Mouse (Mus musculus) embryonic facial prominence, embryonic 11.5 days (tissue): ENCODE data around the gene Acad10. TPM values are rescaled to one million over a fixed set of nuclear protein-coding genes. Genes with fewer than 3 reads are reported as not detected.
"Not testable (repeated sequence)": the region's sequence is repeated elsewhere in the genome, so short reads cannot be mapped to it uniquely, and the experiment has no call there.

Experiments used
- ATAC-seq: fragments of 200-750 bp; cut with Nextera tagmentation; replicated peaks from 2 replicates; pipeline ENCODE4 v1.8.0; 2017; ENCODE audit warnings: low read depth; ENCODE audit not compliant: insufficient number of reproducible peaks, low FRiP score, low TSS enrichment
- DNase-seq: peaks from one replicate; pipeline ENCODE4 v3.0.0-alpha.2; 2015; ENCODE audit warnings: low spot score
- H3K27ac ChIP-seq: fragments of 300-500 bp; sonication (generic); replicated peaks from 2 replicates; pipeline ENCODE4 v1.5.1; 2014; ENCODE audit warnings: mild to moderate bottlenecking, low read depth, low read length, control low read depth
- H3K27me3 ChIP-seq: fragments of 300-500 bp; sonication (generic); 2 replicates; pipeline ENCODE4 v1.6.1; 2014; ENCODE audit warnings: mild to moderate bottlenecking, low read length, moderate library complexity, mixed read lengths; ENCODE audit not compliant: control insufficient read depth, insufficient read depth
- H3K36me3 ChIP-seq: fragments of 300-500 bp; sonication (generic); replicated peaks from 2 replicates; pipeline ENCODE4 v1.6.1; 2014; ENCODE audit warnings: low read depth, mild to moderate bottlenecking, low read length, moderate library complexity, mixed read lengths; ENCODE audit not compliant: control insufficient read depth, insufficient read depth
- H3K4me1 ChIP-seq: fragments of 300-500 bp; sonication (generic); 2 replicates; pipeline ENCODE4 v1.6.1; 2014; ENCODE audit warnings: low read length, mixed read lengths; ENCODE audit not compliant: control insufficient read depth, insufficient read depth
- H3K4me2 ChIP-seq: fragments of 300-500 bp; sonication (generic); 2 replicates; pipeline ENCODE4 v1.6.1; 2014; ENCODE audit warnings: low read depth, mild to moderate bottlenecking, control low read depth, low read length, moderate library complexity
- H3K4me3 ChIP-seq: fragments of 300-500 bp; sonication (generic); 2 replicates; pipeline ENCODE4 v1.5.1; 2014; ENCODE audit warnings: low read depth, low read length, control low read depth
- H3K9ac ChIP-seq: fragments of 300-500 bp; sonication (generic); replicated peaks from 2 replicates; pipeline ENCODE4 v1.6.1; 2014; ENCODE audit warnings: mild to moderate bottlenecking, control low read depth, low read length
- H3K9me3 ChIP-seq: fragments of 300-500 bp; sonication (generic); replicated peaks from 2 replicates; pipeline ENCODE4 v1.6.1; 2016; ENCODE audit warnings: mild to moderate bottlenecking, low read length, inconsistent platforms, mixed read lengths; ENCODE audit not compliant: control insufficient read depth
- WGBS: fragments of 180-500 bp; shearing (Covaris S2); extraction: QIAGEN DNeasy Blood & Tissue Kit; methylation state at CpG from one replicate; pipeline ENCODE4 v1.1.7; 2014; 5-methylcytosine and 5-hydroxymethylcytosine counted together
- polyA plus RNA-seq: library from polyadenylated mRNA; unstranded; fragments of >200 nt; fragmentation: Nextera tagmentation; extraction: Ambion mirVana; gene quantifications from 2 replicates; pipeline ENCODE4 v1.2.1, GENCODE M21; 2014

Acad10 gene
- polyA plus RNA-seq, 1 experiment from 2014 or later = 1.2 TPM

- Histone ChIP-seq H3K4me1 (no peaks in the 10 kb centered on the region), H3K4me3 (no peak overlapping the region), H3K4me2 (no peak overlapping the region), H3K27ac (no peak overlapping the region), H3K9ac (no peak overlapping the region), H3K9me3 (no peaks in the 10 kb centered on the region), H3K36me3 (no peaks in the 10 kb centered on the region), H3K27me3 (no peaks in the 10 kb centered on the region)
- 75% methylated on average over 4 of the region's 4 CpGs for WGBS
- DNase-seq (no peak), ATAC-seq (no peak)
Measured at GRCm38 (mm10) chr5:121692897-121693296, 32.6 kb upstream of the Acad10 start.

GRCm38 (mm10) chr5:121691436-121691835 lies 31.1 kb upstream of the Acad10 start:
- not testable (repeated sequence) for H3K4me2 ChIP-seq, H3K4me3 ChIP-seq, H3K9me3 ChIP-seq, DNase-seq, H3K27me3 ChIP-seq, ATAC-seq, H3K36me3 ChIP-seq, H3K9ac ChIP-seq, H3K4me1 ChIP-seq, H3K27ac ChIP-seq
- 90% methylated on average over 7 of the region's 7 CpGs for WGBS

- Histone ChIP-seq H3K36me3 (no peaks in the 10 kb centered on the region), H3K27ac (no peak overlapping the region), H3K4me1 (no peaks in the 10 kb centered on the region), H3K27me3 (no peaks in the 10 kb centered on the region), H3K4me3 (no peak overlapping the region), H3K9ac (no peak overlapping the region), H3K4me2 (no peak overlapping the region), H3K9me3 (no peaks in the 10 kb centered on the region)
- DNase-seq (no peak), ATAC-seq (no peak)
- 84% methylated on average over 7 of the region's 7 CpGs for WGBS
Measured at GRCm38 (mm10) chr5:121690482-121691211, 30.3 kb upstream of the Acad10 start.

DNA sequence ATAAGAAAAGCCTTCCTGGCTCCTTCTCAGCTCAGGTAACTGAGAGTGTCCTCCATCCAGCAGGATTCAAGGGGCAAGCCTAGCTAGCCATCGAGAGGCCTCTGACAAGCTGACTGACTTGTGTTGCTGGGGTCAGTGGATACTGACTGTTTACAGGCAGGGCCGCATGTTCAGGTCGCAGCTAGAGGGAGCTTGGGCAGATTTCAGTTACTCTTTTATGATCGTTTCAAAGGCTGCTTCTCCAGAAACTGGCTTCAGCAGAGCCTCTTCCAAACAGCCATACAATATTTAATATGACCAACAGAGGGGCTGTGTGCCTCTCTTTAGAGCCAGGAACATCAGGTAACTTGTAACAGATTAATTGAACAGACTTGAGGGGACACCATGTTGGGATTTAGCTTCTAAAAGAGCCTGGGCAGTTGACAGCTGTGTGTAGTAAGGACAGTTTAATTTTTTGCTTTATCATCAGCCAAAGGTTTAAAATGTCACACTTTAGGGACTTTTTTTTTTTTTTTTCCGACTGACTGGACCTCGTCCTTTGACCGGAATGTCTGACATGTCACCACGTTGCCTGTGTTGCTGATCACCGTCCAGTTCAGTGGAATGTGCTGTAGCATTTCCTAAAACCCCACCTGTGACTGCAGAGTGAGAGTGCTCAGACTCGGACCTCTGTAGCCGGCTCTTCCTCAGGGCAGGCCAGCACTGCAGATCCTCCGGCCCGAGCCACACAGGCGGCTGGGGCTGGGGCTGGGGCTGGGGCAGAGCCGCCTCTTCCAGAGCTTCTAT lies 26.0 kb upstream of the Acad10 start:
- DNase-seq = no peak
- peaks cover 6% of the 10 kb centered on the region; the same call in 1 of the 2 replicates for H3K36me3 ChIP-seq
- H3K27me3 ChIP-seq = no peaks in the 10 kb centered on the region
- WGBS = 79% methylated on average over 15 of the region's 15 CpGs
- no peak overlapping the region for H3K27ac ChIP-seq
- no peak overlapping the region for H3K9ac ChIP-seq
- no peak for ATAC-seq
- no peak overlapping the region for H3K4me2 ChIP-seq
- H3K9me3 ChIP-seq = no peaks in the 10 kb centered on the region
- H3K4me3 ChIP-seq = no peak overlapping the region
- no peaks in the 10 kb centered on the region for H3K4me1 ChIP-seq

DNA sequence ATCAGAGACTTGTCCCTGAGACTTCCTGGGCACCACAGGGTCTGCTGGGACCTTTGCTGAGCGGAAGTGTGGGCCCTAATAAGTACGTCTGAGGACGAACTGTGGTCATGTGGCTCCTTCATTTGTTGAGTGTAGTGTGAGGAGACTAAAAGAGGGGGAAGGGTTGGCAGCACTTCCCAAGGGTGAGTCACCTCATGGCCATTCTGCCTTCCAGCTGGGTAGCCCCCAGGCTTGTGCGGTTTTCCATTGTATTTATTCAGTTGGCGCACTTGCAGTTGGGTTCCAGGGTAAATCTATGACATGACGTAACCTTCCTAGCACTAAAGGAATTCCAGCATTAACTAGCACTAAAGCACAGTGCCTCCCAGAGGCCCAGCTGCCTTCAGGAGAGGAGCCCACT lies 25.2 kb upstream of the Acad10 start:
- no peak for ATAC-seq
- H3K4me2 ChIP-seq = no peak overlapping the region
- H3K9ac ChIP-seq = no peak overlapping the region
- H3K36me3 ChIP-seq = peaks cover 6% of the 10 kb centered on the region; the same call in 1 of the 2 replicates
- no peak overlapping the region for H3K4me3 ChIP-seq
- no peak overlapping the region for H3K27ac ChIP-seq
- no peak for DNase-seq
- H3K9me3 ChIP-seq = no peaks in the 10 kb centered on the region
- no peaks in the 10 kb centered on the region for H3K27me3 ChIP-seq
- WGBS = 88% methylated on average over 6 of the region's 6 CpGs
- H3K4me1 ChIP-seq = no peaks in the 10 kb centered on the region

- H3K27me3 ChIP-seq = no peaks in the 10 kb centered on the region
- 100% methylated on average over 2 of the region's 2 CpGs for WGBS
- no peaks in the 10 kb centered on the region for H3K9me3 ChIP-seq
- H3K9ac ChIP-seq = no peak overlapping the region
- no peaks in the 10 kb centered on the region for H3K4me1 ChIP-seq
- DNase-seq (no peak), ATAC-seq (no peak)
- H3K27ac ChIP-seq = no peak overlapping the region
- H3K4me2 ChIP-seq = no peak overlapping the region
- H3K4me3 ChIP-seq = no peak overlapping the region
- peaks cover 12% of the 10 kb centered on the region; the same call in 1 of the 2 replicates for H3K36me3 ChIP-seq
Measured at GRCm38 (mm10) chr5:121682250-121682649, 21.9 kb upstream of the Acad10 start.

DNA sequence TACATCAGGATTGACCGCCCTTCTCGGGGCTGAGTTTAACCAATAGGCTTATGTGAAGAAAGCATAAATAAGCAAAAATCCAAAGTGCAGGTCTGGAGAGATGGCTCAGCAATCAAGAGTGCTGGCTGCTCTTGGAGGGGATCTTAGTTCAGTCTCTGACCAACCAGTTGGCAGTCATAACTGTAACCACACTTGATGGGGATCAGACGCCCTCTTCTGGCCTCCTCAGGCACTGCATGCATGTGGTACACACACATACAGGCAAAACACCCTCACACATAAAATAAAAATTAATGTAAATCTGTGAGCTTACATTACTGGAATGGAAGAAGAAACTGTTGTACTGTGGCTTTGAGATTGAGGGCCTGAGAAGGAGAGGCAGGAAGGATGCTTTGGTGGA lies 10.1 kb upstream of the Acad10 start:
- Histone ChIP-seq H3K27me3 (no peaks in the 10 kb centered on the region), H3K9me3 (no peaks in the 10 kb centered on the region), H3K9ac (no peak overlapping the region), H3K4me2 (no peak overlapping the region), H3K4me1 (no peaks in the 10 kb centered on the region), H3K36me3 (no peaks in the 10 kb centered on the region; the same call in 1 of the 2 replicates), H3K27ac (no peak overlapping the region), H3K4me3 (no peak overlapping the region)
- 86% methylated on average over 3 of the region's 3 CpGs for WGBS
- no peak for DNase-seq
- no peak for ATAC-seq

GRCm38 (mm10) chr5:121668411-121668810 lies 8.1 kb upstream of the Acad10 start:
- H3K4me1 ChIP-seq = no peaks in the 10 kb centered on the region
- H3K9ac ChIP-seq = no peak overlapping the region
- ATAC-seq (no peak), DNase-seq (no peak)
- H3K4me3 ChIP-seq = no peak overlapping the region
- H3K9me3 ChIP-seq = no peaks in the 10 kb centered on the region
- no peak overlapping the region for H3K27ac ChIP-seq
- H3K27me3 ChIP-seq = no peaks in the 10 kb centered on the region
- WGBS = 69% methylated on average over 6 of the region's 6 CpGs
- no peak overlapping the region for H3K4me2 ChIP-seq
- H3K36me3 ChIP-seq = no peaks in the 10 kb centered on the region; the same call in 1 of the 2 replicates
